Mouse (Mus musculus): ENCODE measurements around the gene Ergic1. TPM values are rescaled to one million over a fixed set of nuclear protein-coding genes. Genes with fewer than 3 reads are reported as not detected.
A peak's percentile ranks its signal among the peaks of the same experiment; 100 is the strongest.

Gene Ergic1
- total RNA-seq, 2 experiments from 2014 or later = 109 to 115 TPM

DNA sequence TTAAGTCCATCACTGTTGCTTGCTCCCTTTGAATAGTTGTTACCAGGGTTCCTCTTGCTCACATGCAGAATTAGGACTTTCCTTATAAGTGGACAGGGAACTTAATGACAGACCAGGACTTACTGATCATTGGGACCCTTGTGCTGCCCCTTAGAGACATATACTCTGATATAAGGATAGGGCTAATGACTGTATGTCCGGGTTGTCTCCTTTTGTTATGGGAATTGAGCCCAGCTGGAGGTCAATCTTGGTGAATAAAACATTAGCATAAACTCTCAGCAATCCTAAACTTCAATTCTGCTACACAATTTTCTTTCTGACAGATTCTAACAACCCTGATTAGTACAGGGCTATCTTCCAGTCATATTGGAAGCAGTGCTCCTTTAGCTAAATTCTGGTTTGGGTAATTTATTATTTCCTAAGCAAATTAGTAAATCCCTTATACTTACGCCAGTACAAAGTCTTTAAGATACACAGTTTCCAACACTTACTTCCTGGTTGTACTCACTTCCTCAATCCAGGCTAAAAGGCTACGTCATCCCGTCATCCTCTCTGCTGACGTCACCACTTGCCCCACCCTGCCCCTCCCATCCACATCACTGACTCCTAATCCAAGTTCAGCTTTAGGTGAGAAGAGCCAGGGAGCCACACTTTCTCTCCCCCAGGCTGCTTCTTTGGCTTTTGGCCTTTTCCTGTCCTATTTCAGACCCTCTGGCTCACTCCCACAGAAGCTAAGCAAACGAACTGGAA, 23.4 kb upstream of the Ergic1 start:
- peak; percentile 50 for DNase-seq

DNA sequence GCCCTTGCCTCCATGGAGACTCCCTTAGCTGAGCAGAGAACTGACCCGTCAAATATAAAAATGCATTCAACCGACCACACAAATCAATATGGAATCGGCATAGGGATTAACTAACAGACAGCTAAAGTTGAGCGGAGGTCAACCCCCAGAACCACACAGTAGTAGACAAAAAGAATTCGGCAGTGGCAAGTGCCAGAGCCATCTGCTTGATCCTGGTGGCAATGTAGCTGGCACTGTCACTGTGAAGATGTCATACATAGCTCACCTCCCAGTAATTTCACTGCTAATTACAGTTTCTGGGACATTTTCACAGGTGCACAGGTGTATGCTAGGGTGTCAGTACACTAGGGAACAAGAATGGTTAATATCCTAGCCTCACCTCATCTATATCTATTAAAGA, 21.2 kb upstream of the Ergic1 start:
- no peak for DNase-seq

DNA sequence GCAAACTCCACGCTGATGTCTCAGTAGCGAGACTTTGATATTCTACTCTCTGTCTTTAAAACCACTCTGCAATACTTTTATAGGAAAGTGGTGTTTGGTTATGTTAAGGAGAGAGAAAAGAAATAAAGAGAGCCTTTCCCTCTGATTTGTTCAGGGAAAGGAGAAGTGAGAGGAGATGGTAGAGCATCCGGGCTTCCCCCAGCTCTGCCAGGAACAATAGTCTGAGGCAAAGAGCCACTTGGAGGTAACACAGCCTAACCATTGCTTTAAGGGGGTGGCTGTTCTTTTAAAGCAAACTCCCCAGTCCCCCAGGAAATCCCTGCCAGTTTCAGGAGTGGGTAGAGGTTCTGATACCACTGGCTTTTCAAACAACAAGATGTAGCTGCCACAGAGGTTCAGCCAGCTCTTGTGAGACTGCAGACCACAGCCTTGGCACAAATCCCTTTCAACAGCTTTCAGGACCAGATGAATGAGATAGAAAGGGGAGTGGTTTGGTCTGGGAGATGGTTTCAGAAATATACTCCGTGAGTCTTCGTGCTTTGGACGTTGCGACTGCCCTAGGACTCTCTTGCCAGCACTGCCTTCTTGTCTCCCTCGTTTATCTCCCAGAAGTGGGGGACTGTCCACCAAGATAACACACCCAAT, 16.8 kb upstream of the Ergic1 start:
- DNase-seq = no peak

DNA sequence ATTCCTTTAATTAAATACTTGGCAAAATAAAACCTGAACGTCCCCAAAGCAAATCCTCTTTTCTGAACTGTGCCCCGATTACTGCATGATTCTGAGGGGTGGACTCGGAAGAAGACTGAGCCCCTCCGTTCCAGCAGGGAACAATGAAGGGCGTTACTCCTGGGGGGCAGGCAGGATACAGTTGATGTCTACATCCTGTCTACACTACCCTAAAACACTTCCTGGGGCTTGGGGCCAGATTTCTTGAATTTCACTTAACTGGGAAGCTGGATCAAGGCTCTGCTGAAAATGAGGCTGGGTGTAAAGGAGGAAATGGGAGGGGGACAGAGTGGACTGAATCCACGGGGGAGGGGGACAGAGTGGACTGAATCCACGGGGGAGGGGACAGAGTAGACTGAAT, 13.5 kb upstream of the Ergic1 start:
- DNase-seq = peak; percentile 80

DNA sequence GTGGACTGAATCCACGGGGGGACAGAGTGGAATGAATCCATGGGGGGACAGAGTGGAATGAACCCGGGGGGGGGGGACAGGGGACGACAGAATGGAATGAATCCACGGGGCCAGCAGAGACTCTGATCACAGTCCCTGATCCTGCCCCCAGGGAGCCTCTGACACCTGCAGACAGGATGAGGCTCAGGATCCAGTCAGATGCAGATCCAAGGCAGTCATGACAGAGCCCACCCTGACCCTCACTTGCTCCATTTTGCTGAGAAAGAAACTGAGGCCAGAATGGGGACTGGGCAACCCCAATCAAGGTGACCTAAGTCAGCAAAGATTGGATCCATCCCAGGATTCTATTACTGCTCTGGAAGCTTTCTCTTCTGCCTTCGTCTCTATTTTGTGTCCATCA, 12.7 kb upstream of the Ergic1 start:
- no peak for DNase-seq

DNA sequence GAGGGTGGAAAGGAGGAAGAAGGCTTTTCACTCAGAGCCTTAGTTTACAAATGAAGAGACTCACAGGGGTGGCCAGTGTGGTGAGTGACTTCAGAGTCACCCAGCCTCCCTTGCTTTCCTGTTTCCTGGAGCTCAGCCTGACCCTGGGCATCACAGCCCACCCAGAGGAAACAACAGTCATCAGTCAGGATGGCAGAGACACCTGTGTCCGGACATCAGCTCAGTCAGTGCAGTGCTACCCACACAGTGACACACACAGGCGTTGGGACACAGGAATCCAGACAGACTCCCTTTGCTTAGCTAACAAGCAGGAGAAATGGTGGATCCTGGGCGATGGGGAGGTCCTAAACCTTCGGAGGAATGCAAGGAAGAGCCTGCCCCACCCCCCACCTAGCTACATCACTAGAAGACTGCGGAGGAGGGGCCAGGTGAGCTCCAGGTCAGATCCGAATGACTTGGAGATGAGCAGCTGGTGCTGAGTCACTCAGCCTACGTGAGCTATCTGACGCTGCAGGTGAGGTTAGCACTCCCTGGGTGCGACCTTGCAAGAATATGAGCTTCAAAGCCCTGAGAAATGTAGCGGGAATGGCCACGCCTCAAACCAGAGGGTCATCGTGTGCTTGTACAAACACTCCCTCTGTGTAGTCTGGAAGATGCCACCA, 12.0 kb upstream of the Ergic1 start:
- no peak for DNase-seq

DNA sequence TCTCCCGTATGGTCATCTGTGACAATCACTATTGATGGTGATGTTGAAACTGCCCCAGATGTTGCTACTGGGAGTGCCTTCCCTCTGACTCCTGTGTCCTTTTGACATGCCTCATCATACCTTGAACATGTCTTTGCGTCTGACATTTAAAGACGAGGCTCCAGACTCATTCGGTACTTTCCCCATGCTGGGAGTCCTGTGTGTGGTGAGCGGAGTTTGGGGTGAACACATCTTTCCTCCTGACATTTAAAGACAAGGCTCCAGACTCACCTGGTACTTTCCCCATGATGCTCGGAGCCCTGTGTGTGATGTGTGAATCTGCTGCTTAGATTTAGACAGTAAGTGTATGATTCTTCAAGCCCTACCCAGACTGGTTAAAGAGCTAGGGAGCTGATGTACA, 10.2 kb upstream of the Ergic1 start:
- no peak for DNase-seq

DNA sequence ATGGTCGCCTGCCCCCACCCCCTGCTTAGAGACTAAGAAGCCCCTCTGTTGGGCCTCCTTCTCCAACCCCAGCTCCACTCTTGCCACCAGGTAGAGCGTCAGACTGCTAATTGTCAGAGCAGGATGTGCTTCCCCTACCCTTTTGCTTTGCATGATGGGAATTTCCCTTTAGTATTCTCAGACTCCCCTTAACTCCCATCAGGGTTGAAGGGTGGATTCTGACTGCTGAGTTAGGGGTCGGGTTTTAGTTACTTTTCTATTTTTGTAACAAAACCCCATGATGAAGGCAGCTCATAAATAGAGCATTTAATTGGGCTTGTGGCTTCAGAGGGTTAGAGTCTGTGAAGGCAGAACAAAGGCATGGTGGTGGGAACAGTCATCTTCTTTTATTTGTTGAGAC, 8.3 kb upstream of the Ergic1 start:
- DNase-seq = no peak

DNA sequence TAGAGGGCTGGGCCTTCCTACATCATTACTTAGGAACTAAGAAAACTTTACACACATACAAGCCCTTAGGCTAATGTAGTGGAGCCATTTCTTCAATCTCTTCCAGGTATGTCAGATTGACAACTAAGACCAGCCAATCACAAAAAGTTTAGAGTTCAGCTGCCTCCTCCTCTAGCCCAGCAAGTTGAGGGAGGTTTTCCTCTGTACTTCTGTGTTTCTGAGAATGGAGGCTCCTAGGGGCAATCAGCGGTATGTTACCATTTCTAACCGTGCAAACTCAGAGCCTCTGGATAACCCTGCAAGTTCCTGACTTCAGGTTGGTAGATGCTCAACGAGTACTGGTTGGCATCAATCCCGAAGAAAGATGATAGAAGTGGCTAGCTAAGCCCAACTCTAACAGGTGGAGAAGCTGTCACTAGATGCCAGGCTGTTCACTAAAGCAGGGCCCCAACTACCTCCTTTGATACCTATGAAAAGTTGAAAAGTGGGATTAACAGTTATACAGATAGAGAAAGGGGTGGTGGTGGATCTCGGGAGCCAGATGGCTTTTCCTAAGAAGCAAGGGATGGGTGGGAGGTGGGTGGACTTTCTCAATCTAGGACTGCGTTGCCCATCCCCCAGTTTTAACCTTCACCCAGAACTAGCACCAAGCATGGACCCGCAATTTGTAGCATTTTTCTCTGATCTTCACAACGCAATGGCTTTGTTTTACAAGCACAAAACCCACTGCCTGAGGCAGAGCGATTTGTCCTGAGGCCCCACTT, 581 bp upstream of the Ergic1 start:
- no peak for DNase-seq

DNA sequence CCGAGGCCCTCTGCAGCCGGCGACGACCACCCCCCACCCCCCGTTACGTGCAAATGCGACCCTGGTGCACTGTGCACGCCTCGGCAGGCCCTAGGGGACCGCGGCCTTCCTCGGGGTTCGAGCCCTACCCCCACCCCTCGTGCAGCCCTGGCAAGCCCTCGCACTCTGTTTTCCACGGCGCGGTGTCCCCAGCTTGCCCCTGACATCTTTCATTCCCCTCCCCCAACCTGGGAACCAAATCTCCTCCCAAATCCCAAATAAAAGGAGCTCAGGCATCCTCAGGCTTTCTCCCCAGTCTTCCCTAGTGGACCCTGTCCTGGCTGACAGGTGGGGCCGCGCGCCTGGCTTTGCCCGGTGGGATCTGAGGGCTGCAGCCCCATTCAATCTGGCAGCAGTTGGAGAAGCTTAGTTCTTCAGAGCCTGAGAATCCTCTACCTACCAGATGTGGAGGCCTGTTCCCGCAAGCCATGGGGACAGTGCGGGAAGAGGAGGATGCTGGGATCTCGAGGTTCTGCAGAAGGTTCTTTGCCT, 427 bp downstream of the Ergic1 start, which contains the start of gene Dusp1:
Dusp1 (minus strand) TSS at position 478 of the 531 bp plus-strand sequence.
- no peak for DNase-seq

DNA sequence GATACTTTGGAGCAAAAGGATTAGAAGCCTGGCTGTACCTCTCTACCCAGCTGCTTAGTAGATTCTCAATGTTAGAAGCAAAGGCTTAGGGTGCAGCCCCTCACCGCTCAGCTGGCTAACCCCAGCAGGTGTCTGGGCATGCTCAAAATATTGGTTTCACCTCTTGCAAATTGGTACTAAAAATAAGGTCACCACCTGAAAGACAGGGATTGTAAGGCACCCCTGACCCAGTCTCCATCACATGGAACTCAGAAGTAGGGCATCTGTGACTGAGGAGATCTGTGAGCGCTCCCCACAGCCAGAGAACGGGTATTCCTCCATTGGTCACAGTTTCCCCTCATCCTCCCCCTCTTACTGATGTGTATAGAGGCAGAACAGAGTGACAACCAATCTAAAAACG, 1.0 kb downstream of the Ergic1 start:
- DNase-seq = no peak

DNA sequence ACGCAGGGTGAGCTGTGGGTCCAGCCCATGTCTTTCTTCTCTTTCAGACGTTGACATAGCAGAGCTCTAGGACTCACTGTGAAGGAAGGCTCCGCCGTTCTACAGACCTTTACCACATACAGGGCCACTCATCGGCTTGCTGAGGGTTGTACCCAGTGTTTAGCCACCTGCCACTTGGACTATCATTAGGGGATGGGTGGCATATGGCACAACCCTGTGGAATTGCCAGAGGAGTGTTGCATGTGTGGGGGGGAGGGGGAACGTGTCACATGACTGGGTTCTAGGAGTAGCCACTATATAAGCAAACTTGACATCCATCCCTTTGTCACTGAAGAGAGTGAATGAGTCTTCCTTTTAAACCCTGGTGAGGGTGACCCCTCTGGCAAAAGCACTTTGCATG, 2.2 kb downstream of the Ergic1 start:
- DNase-seq = no peak

DNA sequence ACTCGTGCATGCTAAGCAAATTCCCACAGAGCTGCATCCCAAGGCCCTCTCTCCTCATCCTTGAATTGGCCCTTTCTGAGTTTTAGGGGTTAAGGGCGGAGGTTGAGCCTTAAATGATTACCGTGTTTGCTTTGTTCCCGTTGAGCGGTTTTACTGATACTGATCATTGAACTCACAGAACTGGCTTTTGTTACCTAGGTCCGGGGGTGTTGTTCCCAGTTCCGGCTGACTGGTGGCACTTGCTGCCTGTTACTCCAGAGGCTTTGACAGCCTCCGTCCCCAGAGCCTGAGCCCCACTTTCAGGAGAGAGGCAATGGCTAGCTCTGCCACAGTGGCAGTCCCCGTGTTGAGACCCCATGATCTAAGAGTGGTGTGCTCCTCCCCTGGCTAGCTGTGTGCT, 3.1 kb downstream of the Ergic1 start:
- no peak for DNase-seq

DNA sequence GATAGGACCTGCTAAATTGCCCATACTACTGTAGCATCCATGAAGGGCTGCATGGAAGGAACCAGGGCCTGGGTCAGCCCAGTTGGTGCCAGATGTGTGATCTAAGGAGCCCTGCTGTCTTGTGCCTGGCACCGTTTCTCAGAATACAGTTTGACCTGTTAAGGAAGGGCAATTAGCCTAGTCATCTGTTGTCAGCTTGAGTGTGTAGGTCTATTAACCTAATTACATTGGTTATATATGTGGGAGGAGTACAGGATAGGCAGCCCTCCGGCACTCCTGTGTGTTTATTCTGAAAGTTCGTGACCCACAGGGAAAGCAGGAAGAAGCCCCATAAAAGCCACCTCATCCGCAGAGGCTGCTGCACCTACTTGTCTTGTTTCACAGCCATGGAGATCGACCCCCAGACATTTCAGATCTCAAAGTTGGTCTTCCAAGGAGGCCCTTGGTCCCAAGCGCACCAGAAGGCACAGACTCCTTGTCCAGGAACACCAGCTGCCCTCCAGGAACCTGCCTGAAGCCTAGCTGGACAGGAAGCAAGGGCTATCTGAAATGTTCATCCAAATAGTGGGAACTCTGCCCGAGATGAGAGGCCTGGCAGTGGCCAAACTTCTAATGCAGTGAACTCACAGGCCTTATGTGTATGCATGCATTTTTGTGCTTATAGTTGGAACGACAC, 6.0 kb downstream of the Ergic1 start:
- DNase-seq = no peak

DNA sequence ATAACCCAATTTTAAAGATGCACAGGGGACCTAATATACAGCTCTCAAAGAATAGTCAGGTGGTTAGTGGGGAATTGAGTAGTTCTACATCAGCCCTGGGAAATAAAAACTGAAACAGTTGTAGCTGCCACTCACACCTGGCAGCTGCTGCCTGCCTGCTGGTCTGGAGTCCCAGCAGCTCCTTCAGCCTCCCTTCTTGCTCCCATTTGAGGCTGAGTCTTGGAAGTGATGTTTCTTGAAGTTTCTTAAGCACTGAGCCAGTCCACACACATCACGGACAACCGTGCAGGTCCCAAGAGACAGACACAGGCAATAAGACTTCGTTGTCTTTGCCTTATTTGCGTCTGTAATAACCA, 6.5 kb downstream of the Ergic1 start:
- no peak for DNase-seq

DNA sequence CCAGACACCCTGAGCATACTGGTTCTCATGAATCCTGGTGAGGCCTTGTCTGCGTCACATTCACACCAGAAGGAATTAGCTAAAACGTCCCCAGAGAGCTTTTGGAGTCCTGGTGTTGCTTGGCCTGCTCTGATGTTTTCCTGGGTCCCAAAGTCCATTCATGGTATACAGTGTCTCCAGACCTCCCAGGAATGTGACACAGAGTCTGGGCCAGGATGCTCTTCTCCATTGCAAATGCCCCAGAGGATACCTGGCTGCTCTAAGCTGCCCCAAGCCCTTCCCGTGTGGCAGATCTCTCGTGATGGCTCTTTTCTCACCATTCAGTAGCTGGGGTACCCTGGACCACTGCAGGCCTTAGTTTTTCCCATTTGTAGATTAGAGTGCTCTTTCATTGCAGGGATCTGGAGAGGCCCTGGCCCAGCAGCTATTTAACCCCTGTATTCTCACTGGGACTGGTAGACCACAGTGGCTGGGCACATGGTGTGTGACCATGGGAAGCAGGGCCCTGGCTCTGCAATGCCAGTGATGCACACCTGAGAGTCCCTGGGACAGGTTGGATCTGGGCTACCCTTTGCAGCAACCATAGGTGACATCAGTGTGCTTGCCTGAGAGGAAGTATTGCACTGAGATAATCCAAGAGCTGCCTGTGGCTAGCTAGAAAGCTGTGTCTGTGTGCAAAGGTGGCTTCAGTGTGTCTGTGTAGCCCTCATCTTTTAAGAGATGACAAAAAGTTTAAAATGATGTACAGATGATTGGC, 8.5 kb downstream of the Ergic1 start:
- no peak for DNase-seq

DNA sequence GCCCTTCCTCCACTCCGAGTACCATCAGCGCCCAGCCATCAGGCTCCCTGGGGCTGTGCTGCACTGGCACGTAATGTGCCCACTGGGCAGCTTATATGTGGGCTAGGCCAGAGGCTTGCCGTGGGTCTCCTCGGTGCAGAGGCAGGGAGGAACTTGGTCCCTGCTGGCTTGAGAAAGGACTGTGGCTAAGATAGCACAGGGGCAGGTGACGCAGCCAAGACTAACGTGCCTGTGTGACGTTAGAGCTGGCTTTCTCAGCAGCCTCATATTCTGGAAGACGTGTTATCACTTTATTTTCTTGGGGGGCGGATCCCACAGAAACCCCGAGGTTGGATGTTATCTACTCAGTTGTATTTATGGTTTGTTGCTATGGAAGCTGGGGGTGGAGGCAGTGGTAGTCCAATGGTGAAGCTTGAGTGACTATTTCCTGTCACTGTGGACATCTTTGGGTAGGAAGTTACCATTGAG, 9.4 kb downstream of the Ergic1 start:
- DNase-seq = no peak

DNA sequence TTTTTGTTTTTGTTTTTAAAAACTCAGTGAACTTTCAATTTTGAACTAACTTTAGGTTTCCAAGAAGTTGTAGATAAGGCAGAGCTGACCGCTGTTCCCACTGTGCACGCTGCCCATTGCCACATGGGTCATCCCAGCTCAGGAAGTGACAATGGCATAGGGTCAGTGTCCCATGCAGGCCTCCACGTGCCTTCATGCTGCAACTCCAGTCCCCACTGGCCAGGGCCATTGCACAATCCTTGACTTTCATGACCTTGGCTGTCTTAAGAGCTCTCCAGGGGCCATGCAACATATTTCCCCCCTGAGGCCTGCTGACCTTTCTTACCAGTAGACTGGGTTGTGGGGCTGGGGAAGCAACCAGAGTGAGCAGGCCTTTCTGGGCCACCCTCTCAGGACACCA, 10.1 kb downstream of the Ergic1 start:
- no peak for DNase-seq

DNA sequence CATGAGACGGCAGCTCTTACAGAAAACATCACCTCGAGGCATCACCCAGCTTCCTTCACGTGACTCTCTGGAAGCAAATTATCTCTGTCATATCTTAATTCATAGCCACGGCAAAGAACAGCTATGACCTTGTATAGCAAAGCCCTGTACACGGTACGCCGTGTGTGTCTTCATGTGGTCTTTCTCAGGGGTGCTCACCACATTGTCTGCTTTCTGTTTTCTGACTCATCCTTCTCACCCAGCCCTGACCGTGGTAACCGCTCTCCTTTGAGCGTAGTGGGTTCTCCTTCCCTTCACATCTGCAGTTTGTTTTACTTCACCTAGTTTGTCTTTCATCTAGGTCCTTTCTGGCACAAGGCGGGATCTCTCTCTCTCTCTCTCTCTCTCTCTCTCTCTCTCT, 11.0 kb downstream of the Ergic1 start:
- no peak for DNase-seq

DNA sequence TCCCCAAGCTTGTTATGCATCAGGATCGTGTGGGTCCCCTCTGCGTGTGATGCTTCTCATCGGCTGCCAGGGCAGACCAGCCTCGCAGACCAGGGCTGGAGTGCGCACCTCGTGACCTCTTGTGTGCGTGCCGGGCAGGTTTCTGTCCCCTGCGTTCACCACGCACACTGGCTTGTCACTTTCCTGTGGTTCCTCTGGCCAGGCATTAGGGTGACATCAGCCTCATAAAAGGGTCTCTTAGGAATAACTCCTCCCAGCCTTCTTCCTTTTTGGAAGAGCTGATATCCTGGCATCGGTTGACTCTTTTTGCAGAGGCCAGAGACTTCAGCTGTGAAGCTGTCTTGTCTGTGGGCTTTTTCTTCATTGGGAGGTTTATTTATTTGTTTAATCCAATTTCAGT, 12.8 kb downstream of the Ergic1 start:
- no peak for DNase-seq

DNA sequence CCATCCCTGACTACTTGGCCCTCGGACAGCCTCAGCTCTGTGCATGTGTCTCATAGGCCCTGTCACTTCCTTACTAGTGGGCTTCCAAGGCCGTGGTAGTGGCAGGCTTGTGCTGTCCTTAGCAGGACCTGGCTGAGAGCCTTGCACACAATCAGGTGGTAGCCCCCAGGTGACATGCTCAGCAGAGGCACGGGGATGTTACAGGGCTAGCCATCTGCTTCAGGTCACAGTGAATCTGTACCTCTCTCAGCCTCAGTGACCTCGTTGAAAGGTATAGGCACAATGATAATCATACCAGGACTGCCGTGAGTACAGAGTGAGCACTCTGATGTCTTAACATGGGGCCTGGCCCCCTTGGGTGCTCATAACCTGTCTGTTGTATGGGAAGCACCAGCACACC, 13.4 kb downstream of the Ergic1 start:
- no peak for DNase-seq

Measured in heart, postnatal 4 days (tissue).